Mouse (Mus musculus) thymus, adult 2 months (tissue): ENCODE data around the gene Spata3. TPM values are rescaled to one million over a fixed set of nuclear protein-coding genes. Genes with fewer than 3 reads are reported as not detected.
"Not testable (repeated sequence)": the region's sequence is repeated elsewhere in the genome, so short reads cannot be mapped to it uniquely, and the experiment has no call there.

ENCODE experiments used
- DNase-seq: peaks from one replicate; pipeline ENCODE4 v3.0.0; 2021
- H3K27ac ChIP-seq: fragments of 200-500 bp; 2 replicates; pipeline ENCODE4 v1.5.1; 2012; ENCODE audit warnings: low read length, control low read depth; ENCODE audit not compliant: control insufficient read depth, insufficient read depth
- H3K27me3 ChIP-seq: fragments of 200-500 bp; 2 replicates; pipeline ENCODE4 v1.6.1; 2012; ENCODE audit warnings: mild to moderate bottlenecking, low read length, moderate library complexity, mixed read lengths; ENCODE audit not compliant: control insufficient read depth, insufficient read depth
- H3K36me3 ChIP-seq: fragments of 200-500 bp; 2 replicates; pipeline ENCODE4 v1.6.1; 2012; ENCODE audit warnings: mild to moderate bottlenecking, low read length, moderate library complexity; ENCODE audit not compliant: control insufficient read depth, insufficient read depth
- H3K4me1 ChIP-seq: fragments of 200-500 bp; replicated peaks from 2 replicates; pipeline ENCODE4 v1.6.1; 2012; ENCODE audit warnings: low read length; ENCODE audit not compliant: control insufficient read depth, insufficient read depth
- H3K4me3 ChIP-seq: fragments of 200-500 bp; 2 replicates; pipeline ENCODE4 v1.5.1; 2012; ENCODE audit warnings: mild to moderate bottlenecking, low read length, control low read depth, moderate library complexity; ENCODE audit not compliant: control insufficient read depth, insufficient read depth
- CTCF ChIP-seq: fragments of 200-500 bp; IDR thresholded peaks from 2 replicates; pipeline ENCODE4 v1.5.1; 2012; ENCODE audit warnings: mild to moderate bottlenecking, control low read depth, low read length, moderate library complexity, borderline replicate concordance; ENCODE audit not compliant: control insufficient read depth, poor library complexity, insufficient read depth; ENCODE audit errors: extremely low read depth
- POLR2A ChIP-seq: fragments of 200-500 bp; IDR thresholded peaks from 2 replicates; pipeline ENCODE4 v1.6.1; 2012; ENCODE audit warnings: mild to moderate bottlenecking, low read length, control low read depth, moderate library complexity; ENCODE audit not compliant: control insufficient read depth, poor library complexity, insufficient read depth; ENCODE audit errors: extremely low read depth
- WGBS: fragments of 180-500 bp; shearing (Covaris S2); methylation state at CpG from one replicate; pipeline ENCODE4 v1.1.7; 2018; 5-methylcytosine and 5-hydroxymethylcytosine counted together
- polyA plus RNA-seq: library from polyadenylated mRNA; depleted of rRNA; stranded (reverse); fragments of >200 nt; gene quantifications from 2 replicates; pipeline ENCODE4 v1.2.3, GENCODE M21; 2012

The Spata3 gene
- polyA plus RNA-seq, 1 experiment: 0.49 TPM

- 28% methylated on average over 4 of the region's 4 CpGs for WGBS
- H3K27ac ChIP-seq: no peak overlapping the region
- peaks cover 4% of the 10 kb centered on the region; the same call in 1 of the 2 replicates for H3K4me1 ChIP-seq
- no peaks in the 10 kb centered on the region for H3K36me3 ChIP-seq
- no peak for DNase-seq
- TF ChIP-seq CTCF: no peak
- H3K4me3 ChIP-seq: no peak overlapping the region
- no peaks in the 10 kb centered on the region for H3K27me3 ChIP-seq
These were observed 18.6 kb upstream of the Spata3 start for GRCm38 (mm10) chr1:85998012-85998411.

- peaks cover 4% of the 10 kb centered on the region; the same call in 1 of the 2 replicates for H3K4me1 ChIP-seq
- H3K27ac ChIP-seq: no peak overlapping the region
- no peak overlapping the region for H3K4me3 ChIP-seq
- no peak for DNase-seq
- TF ChIP-seq CTCF (no peak), POLR2A (no peak)
- 92% methylated on average over 18 of the region's 18 CpGs for WGBS
- H3K27me3 ChIP-seq: no peaks in the 10 kb centered on the region
- no peaks in the 10 kb centered on the region for H3K36me3 ChIP-seq
These were observed 16.6 kb upstream of the Spata3 start for GRCm38 (mm10) chr1:85999853-86000570.

GRCm38 (mm10) chr1:86005540-86005939 is 11.1 kb upstream of the Spata3 start:
- Histone ChIP-seq H3K27me3 (no peaks in the 10 kb centered on the region), H3K36me3 (no peaks in the 10 kb centered on the region), H3K27ac (no peak overlapping the region), H3K4me1 (peaks cover 13% of the 10 kb centered on the region), H3K4me3 (no peak overlapping the region)
- WGBS: 41% methylated on average over 10 of the region's 10 CpGs
- TF ChIP-seq CTCF (no peak), POLR2A (no peak)
- DNase-seq: no peak

GRCm38 (mm10) chr1:86006040-86006439 is 10.6 kb upstream of the Spata3 start:
- H3K4me1 ChIP-seq: peaks cover 13% of the 10 kb centered on the region
- DNase-seq: no peak
- 91% methylated on average over 6 of the region's 6 CpGs for WGBS
- H3K27ac ChIP-seq: no peak overlapping the region
- TF ChIP-seq CTCF (no peak), POLR2A (no peak)
- no peaks in the 10 kb centered on the region for H3K27me3 ChIP-seq
- H3K36me3 ChIP-seq: no peaks in the 10 kb centered on the region
- no peak overlapping the region for H3K4me3 ChIP-seq

GRCm38 (mm10) chr1:86007778-86008177 is 8.8 kb upstream of the Spata3 start:
- no peak overlapping the region for H3K27ac ChIP-seq
- no peaks in the 10 kb centered on the region for H3K36me3 ChIP-seq
- DNase-seq: peak; percentile 89
- TF ChIP-seq POLR2A (no peak), CTCF (no peak)
- WGBS: 13% methylated on average over 7 of the region's 7 CpGs
- H3K27me3 ChIP-seq: no peaks in the 10 kb centered on the region
- no peak overlapping the region for H3K4me3 ChIP-seq
- H3K4me1 ChIP-seq: peaks cover 13% of the 10 kb centered on the region

- WGBS: 98% methylated on average over 9 of the region's 9 CpGs
These were observed 858 bp upstream of the Spata3 start for GRCm38 (mm10) chr1:86015758-86016157.

GRCm38 (mm10) chr1:86018235-86019055 is 1.8 kb downstream of the Spata3 start:
- Histone ChIP-seq H3K4me1 (peaks cover 7% of the 10 kb centered on the region; the same call in 1 of the 2 replicates), H3K27ac (no peak overlapping the region), H3K27me3 (peaks cover 6% of the 10 kb centered on the region), H3K4me3 (peak overlapping the region; percentile 37), H3K36me3 (no peaks in the 10 kb centered on the region)
- peak; percentile 53 for DNase-seq
- WGBS: 6% methylated on average over 60 of the region's 60 CpGs
- TF ChIP-seq POLR2A: no peak
- peak; percentile 66; the same call in 1 of the 2 replicates for TF ChIP-seq CTCF

More at GRCm38 (mm10) chr1:86015758-86016157, 858 bp upstream of the Spata3 start:
- not testable (repeated sequence) for H3K27ac ChIP-seq, H3K27me3 ChIP-seq, H3K4me1 ChIP-seq, H3K36me3 ChIP-seq, H3K4me3 ChIP-seq, DNase-seq
